Mouse (Mus musculus): ENCODE measurements around the gene Bbox1. TPM values are rescaled to one million over a fixed set of nuclear protein-coding genes. Genes with fewer than 3 reads are reported as not detected.

The Bbox1 gene
- total RNA-seq, 2 experiments from 2014 or later = 0.19 to 0.20 TPM

DNA sequence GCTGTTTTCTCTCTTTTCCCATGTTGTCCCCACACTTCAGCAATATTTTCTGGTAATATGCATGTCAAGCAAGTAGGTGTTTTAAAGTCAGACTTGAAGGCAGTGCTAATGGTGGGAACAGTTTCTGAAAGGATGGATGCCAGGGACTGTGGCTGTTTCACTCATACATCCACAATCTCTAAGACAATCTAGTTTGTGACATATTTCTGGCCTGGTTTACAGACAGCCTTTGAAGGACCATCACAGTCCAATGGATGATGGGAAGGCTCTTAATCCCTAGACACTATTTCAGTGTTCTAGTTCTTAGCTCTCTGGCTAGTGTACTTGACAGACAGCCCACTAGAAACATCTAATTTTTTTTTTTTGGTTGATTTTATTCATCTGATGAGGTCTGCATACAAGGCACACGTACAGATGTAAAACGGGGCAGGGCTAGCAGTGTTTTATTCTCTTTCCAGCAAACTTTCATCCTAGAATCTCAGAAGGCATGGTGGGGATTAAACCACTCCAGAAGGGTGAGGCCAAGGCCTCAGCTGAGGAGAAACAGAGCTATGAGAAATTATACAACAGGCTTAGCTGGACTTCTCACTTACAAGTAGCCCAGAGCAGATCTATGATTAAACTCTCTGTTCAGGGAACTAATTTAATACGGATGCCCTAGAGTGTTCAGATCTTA lies 28.4 kb downstream of the Bbox1 start:
- DNase-seq (ENCODE audit: low spot score in 2 of 2) = no peak
- intact Hi-C loops (cut with DNase I) = no loop called here

- intact Hi-C loops (cut with DNase I) = no loop called here
- peak; percentile 4 to 22 for DNase-seq (ENCODE audit: low spot score in 2 of 2)
Observed at GRCm38 (mm10) chr2:110275424-110275823, 38.9 kb downstream of the Bbox1 start.

GRCm38 (mm10) chr2:110274160-110274559 lies 40.2 kb downstream of the Bbox1 start:
- intact Hi-C loops (cut with DNase I) = no loop called here

DNA sequence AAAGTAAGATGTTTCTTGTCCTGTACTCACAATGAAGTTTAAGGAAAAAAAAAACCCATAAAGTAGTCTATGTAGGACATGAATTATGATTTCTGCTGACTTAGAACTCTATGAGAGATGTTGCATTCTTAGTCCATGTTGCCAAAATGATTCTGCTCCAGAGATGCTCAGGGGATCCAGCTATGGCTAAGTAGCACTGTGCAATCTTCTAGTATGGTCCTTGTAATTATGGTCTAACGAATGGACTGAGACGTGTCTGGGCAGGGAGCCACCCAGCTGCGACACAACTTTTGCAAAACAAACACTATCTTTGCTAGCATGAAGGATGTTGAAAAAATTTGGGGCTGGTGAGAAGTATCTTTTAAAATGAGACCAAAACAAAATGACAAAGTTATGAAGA lies 45.1 kb downstream of the Bbox1 start:
- intact Hi-C loops (cut with DNase I) = no loop called here
- DNase-seq (ENCODE audit: low spot score in 2 of 2) = no peak

More at GRCm38 (mm10) chr2:110274160-110274559, 40.2 kb downstream of the Bbox1 start:
- no peak for DNase-seq (ENCODE audit: low spot score in 2 of 2)

DNA sequence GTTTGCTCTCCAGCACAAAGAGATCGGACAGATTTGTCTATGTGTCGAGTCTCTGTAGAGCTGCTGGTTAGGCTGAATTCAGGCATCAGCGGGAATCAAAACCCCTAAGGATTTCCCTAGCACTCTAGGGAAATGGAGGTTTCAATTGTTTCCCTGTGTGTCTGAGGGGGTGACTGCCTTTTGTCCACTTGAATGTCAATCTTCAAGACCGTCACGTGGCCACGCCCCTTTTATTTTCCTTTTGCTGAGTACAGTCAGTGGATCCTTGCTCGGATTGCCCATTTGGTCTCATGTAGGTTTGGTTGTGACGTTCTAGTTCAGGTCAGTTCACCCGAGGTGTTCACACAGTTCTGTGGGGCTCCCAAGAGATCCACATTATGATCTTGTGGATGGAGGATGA lies 82.1 kb downstream of the Bbox1 start:
- intact Hi-C loops (cut with DNase I) = no loop called here
- no peak for DNase-seq (ENCODE audit: low spot score in 2 of 2)

GRCm38 (mm10) chr2:110230753-110231152 lies 83.6 kb downstream of the Bbox1 start:
- DNase-seq (ENCODE audit: low spot score in 2 of 2) = no peak
- intact Hi-C loops (cut with DNase I) = no loop called here

DNA sequence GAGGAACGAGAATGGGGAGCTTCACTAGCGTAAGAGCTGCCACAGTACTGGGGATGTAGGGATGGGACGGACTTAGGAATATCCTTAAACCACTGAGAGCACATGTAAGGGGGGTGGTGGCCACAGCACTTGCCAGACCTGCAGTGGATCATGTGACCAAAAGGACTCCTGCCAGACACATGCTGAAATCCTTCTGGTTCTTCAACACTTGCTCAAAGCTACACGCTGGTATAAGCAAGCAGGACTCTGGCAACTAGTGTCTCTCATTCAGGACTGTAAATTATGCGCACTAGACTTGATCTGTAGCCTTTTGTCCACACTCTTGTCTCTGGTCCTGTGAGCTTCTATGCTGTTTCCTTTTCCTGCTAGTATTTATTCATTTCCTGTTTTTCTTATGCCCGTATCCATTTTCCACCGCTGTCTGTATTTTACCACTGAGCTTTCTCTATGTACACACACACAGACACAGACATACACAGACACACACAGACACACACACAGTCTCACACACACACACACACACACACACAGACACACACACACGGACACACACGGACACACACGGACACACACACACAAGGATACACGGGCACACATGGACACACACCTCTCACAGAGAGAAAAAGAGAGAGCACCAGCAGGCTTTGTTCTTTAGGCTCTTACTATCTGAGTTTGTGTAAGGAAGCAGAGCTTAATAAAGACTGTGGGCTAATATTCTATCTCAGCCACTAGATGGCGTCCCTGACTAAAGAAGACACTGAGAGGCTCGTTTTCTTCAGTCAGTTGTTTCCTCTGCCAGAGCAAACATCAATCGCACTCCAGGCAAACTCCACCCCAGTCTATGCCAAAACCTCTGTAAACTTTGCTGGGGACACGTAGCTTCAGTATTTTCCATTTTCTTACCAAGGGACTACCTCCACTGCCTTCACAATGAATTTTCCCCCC lies 84.9 kb downstream of the Bbox1 start:
- intact Hi-C loops (cut with DNase I) = loop anchor here (1.0 to 5.0 kb wide), 4 partner anchors 133 to 828 kb away; partner anchors contain the start of gene Fibin
- DNase-seq (ENCODE audit: low spot score in 2 of 2) = peak; percentile 79 to 82

GRCm38 (mm10) chr2:110226421-110226820 lies 87.9 kb downstream of the Bbox1 start:
- intact Hi-C loops (cut with DNase I) = loop anchor here (5.0 kb wide), 3 partner anchors 136 to 831 kb away; partner anchors contain the start of gene Fibin
- no peak for DNase-seq (ENCODE audit: low spot score in 2 of 2)

GRCm38 (mm10) chr2:110225969-110226368 lies 88.4 kb downstream of the Bbox1 start:
- DNase-seq (ENCODE audit: low spot score in 2 of 2) = no peak
- intact Hi-C loops (cut with DNase I) = loop anchor here (5.0 kb wide), 3 partner anchors 136 to 831 kb away; partner anchors contain the start of gene Fibin

- intact Hi-C loops (cut with DNase I) = no loop called here
- no peak for DNase-seq (ENCODE audit: low spot score in 2 of 2)
Observed at GRCm38 (mm10) chr2:110222793-110223192, 91.6 kb downstream of the Bbox1 start.

DNA sequence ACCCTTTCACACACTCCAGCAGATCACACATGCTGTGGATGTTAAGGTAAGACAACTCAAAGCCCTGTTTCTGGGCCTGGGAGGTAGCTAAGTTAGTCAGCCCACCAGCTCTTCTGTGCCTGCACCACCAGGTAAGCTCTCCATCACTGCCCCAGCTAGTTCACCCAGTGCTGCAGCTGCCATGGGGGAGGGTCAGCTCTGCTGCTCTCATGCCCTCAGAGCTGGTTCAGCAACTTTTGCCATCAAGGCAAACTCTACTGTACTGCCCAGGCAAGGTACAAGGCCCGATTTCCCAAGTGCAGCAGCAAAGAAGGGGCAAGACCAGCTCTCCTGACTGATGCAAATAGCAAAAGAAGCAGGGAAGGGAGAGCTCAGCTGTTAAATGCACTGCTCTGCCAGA lies 93.9 kb downstream of the Bbox1 start:
- DNase-seq (ENCODE audit: low spot score in 2 of 2) = no peak
- intact Hi-C loops (cut with DNase I) = no loop called here

- no peak for DNase-seq (ENCODE audit: low spot score in 2 of 2)
- intact Hi-C loops (cut with DNase I) = no loop called here
Observed at GRCm38 (mm10) chr2:110215685-110216058, 98.7 kb downstream of the Bbox1 start.

- intact Hi-C loops (cut with DNase I) = no loop called here
- no peak for DNase-seq (ENCODE audit: low spot score in 2 of 2)
Observed at GRCm38 (mm10) chr2:110214991-110215684, 99.2 kb downstream of the Bbox1 start.

GRCm38 (mm10) chr2:110214278-110214677 lies 100.1 kb downstream of the Bbox1 start:
- DNase-seq (ENCODE audit: low spot score in 2 of 2) = no peak
- intact Hi-C loops (cut with DNase I) = no loop called here

Other genes starting within 250 kb of the Bbox1 start
- 1 to 10 TPM; 4.0 to 5.5 TPM for gene Fibin, start 48.6 kb upstream of the Bbox1 start, total RNA-seq (2021)

Data from left cerebral cortex, postnatal 14 days (tissue).